Mouse (Mus musculus): ENCODE results near the gene Zfp386. TPM values are rescaled to one million over a fixed set of nuclear protein-coding genes. Genes with fewer than 3 reads are reported as not detected.

The Zfp386 gene
- polyA plus RNA-seq, 1 experiment from 2014 or later: 65.2 TPM

DNA sequence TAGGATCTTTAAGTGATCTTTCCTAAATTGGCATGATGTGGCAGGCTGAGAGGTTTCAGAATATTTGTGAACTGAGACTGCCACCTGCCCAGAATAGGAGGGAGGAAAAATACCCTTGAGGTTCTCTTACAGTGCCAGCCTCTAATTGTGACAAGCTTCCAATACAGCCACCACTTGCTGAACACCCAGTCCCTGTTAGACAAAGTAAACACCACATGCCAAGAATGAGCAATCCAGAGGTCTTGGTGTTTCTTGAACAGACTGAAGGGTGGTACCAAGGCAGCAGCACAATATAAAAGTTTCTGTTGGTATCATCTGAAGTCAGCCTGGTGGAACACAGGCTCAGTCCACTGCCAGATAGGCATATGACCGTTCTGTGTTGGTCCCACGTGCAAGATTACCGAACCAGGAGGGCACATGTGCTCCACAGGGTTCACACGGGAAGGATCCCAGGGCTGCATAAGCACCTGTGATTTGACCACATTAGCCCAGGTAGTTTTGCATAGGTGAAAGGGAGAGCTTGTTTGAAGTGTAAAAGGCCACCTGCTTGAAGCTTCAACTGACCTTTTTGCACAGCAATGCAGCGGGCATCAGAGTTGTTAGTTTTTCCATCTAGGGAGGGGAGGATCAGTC, 14.2 kb downstream of the Zfp386 start:
- Histone ChIP-seq H3K27ac (replicated peaks) (no peak overlapping the region), H3K4me3 (no peak overlapping the region), H3K9me3 (replicated peaks) (peaks cover 64% of the 10 kb centered on the region), H3K36me3 (peaks cover 59% of the 10 kb centered on the region), H3K4me1 (no peaks in the 10 kb centered on the region), H3K27me3 (ENCODE audit: low read depth, poor library complexity, severe bottlenecking) (no peaks in the 10 kb centered on the region)
- WGBS: 89% methylated on average over 5 of the region's 5 CpGs
- no peak for DNase-seq (ENCODE audit: low spot score)

GRCm38 (mm10) chr12:116062194-116062583, 14.7 kb downstream of the Zfp386 start:
- Histone ChIP-seq H3K9me3 (replicated peaks) (peaks cover 59% of the 10 kb centered on the region), H3K4me3 (no peak overlapping the region), H3K36me3 (peaks cover 54% of the 10 kb centered on the region), H3K27me3 (ENCODE audit: low read depth, poor library complexity, severe bottlenecking) (no peaks in the 10 kb centered on the region), H3K4me1 (no peaks in the 10 kb centered on the region), H3K27ac (replicated peaks) (no peak overlapping the region)
- 91% methylated on average over 2 of the region's 2 CpGs for WGBS
- DNase-seq (ENCODE audit: low spot score): no peak

- Histone ChIP-seq H3K9me3 (replicated peaks) (peaks cover 51% of the 10 kb centered on the region), H3K4me3 (no peak overlapping the region), H3K4me1 (no peaks in the 10 kb centered on the region), H3K27me3 (ENCODE audit: low read depth, poor library complexity, severe bottlenecking) (no peaks in the 10 kb centered on the region), H3K27ac (replicated peaks) (no peak overlapping the region), H3K36me3 (peaks cover 45% of the 10 kb centered on the region)
- DNase-seq (ENCODE audit: low spot score): no peak
- 95% methylated on average over 4 of the region's 4 CpGs for WGBS
Measured at GRCm38 (mm10) chr12:116063020-116063419, 15.5 kb downstream of the Zfp386 start.

DNA sequence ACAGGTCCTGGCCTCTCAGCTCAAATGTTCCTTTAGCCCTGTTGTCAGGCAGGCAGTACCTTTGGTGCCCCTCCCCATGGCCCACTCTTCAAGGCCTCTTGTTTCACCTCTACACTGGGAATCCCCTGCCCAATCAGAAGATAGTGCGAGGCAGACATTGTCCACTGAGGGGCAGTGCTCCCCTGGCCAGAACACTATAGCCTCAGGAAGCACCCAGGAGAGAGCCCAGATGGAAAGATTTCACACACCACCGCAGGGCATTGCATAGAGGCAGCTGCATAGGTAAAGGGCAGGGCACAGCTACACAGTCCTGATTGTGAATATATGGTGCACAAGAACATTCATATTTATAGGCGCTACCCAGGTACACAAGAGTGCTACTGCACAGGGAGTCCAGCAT, 23.5 kb downstream of the Zfp386 start:
- Histone ChIP-seq H3K9me3 (replicated peaks) (no peaks in the 10 kb centered on the region), H3K4me1 (no peaks in the 10 kb centered on the region), H3K36me3 (no peaks in the 10 kb centered on the region), H3K27ac (replicated peaks) (no peak overlapping the region), H3K27me3 (ENCODE audit: low read depth, poor library complexity, severe bottlenecking) (peaks cover 10% of the 10 kb centered on the region), H3K4me3 (no peak overlapping the region)
- peak; percentile 62 for DNase-seq (ENCODE audit: low spot score)
- WGBS: 23% methylated on average over 3 of the region's 3 CpGs

GRCm38 (mm10) chr12:116077074-116077854, 29.7 kb downstream of the Zfp386 start, which contains the start of gene Vipr2:
Gene Vipr2 (plus strand): TSS chr12:116077726.
- H3K27ac ChIP-seq (replicated peaks): peak within 1 kb of the TSS; percentile 88
- H3K9me3 ChIP-seq (replicated peaks): no peaks in the 10 kb centered on the region
- peaks cover 40% of the 10 kb centered on the region for H3K27me3 ChIP-seq (ENCODE audit: low read depth, poor library complexity, severe bottlenecking)
- peak within 1 kb of the TSS; percentile 72 for H3K4me3 ChIP-seq
- H3K4me1 ChIP-seq: peaks cover 17% of the 10 kb centered on the region
- H3K36me3 ChIP-seq: no peaks in the 10 kb centered on the region
- 5% methylated on average over 33 of the region's 33 CpGs for whole genome bisulfite sequencing
- DNase-seq (ENCODE audit: low spot score): peak; percentile 84

DNA sequence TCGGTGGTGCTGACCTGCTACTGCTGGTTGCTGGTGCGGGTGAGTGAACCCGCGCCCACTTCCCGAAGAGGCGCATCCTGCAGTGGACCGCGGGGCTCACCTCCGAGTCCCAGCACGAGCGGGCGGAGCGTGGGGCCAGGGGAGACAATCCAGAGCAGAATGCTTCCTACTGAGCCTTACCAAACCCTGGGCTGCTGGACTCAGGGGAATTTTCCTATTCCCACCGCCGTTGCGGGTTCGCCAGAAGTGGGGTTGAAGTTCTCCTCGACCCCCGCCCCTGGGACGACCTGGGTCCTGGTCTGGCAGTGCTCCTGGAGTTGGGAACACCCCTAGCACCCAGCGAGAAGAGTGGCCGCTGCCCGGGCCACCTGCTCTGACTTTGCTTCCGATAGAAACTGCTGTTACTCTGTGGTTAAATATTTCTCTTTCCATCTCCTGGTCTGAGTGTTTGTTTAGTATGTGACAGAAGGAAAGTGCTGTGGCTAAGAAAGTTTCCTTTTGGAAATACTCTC, 30.4 kb downstream of the Zfp386 start:
- peaks cover 40% of the 10 kb centered on the region for H3K27me3 ChIP-seq (ENCODE audit: low read depth, poor library complexity, severe bottlenecking)
- peak overlapping the region; percentile 72 for H3K4me3 ChIP-seq
- no peaks in the 10 kb centered on the region for H3K9me3 ChIP-seq (replicated peaks)
- under 1% methylated on average over 24 of the region's 24 CpGs for WGBS
- no peak for DNase-seq (ENCODE audit: low spot score)
- peak overlapping the region; percentile 88 for H3K27ac ChIP-seq (replicated peaks)
- H3K4me1 ChIP-seq: peaks cover 17% of the 10 kb centered on the region
- no peaks in the 10 kb centered on the region for H3K36me3 ChIP-seq

GRCm38 (mm10) chr12:116083125-116083524, 35.6 kb downstream of the Zfp386 start:
- Histone ChIP-seq H3K4me3 (no peak overlapping the region), H3K4me1 (peaks cover 5% of the 10 kb centered on the region), H3K27me3 (ENCODE audit: low read depth, poor library complexity, severe bottlenecking) (peaks cover 15% of the 10 kb centered on the region), H3K9me3 (replicated peaks) (no peaks in the 10 kb centered on the region), H3K36me3 (no peaks in the 10 kb centered on the region), H3K27ac (replicated peaks) (no peak overlapping the region)
- WGBS: 84% methylated on average over 6 of the region's 6 CpGs
- DNase-seq (ENCODE audit: low spot score): peak; percentile 2

DNA sequence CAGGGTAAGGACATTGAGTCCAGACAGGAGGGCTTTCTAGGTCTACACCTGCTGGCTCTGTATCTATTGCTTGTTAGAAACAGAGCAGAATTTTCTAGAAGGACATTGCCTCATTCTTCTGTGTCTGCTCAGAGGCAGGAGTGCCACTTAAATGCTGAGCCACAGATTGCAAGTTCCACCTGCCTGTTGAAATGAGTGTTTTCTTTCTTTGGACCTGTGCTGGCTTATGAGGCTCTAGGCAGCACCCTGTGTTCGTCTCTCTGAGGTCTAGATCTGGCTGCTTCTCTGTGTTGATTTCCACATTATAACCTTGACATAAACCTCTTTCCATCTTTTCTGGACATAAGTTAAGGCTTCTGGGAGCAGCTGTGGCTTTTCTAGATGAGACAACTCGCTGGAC, 36.8 kb downstream of the Zfp386 start:
- DNase-seq (ENCODE audit: low spot score): no peak
- no peaks in the 10 kb centered on the region for H3K36me3 ChIP-seq
- no peaks in the 10 kb centered on the region for H3K9me3 ChIP-seq (replicated peaks)
- H3K4me3 ChIP-seq: no peak overlapping the region
- no peak overlapping the region for H3K27ac ChIP-seq (replicated peaks)
- H3K4me1 ChIP-seq: no peaks in the 10 kb centered on the region
- 91% methylated on average over 2 of the region's 2 CpGs for WGBS
- H3K27me3 ChIP-seq (ENCODE audit: low read depth, poor library complexity, severe bottlenecking): peaks cover 3% of the 10 kb centered on the region

DNA sequence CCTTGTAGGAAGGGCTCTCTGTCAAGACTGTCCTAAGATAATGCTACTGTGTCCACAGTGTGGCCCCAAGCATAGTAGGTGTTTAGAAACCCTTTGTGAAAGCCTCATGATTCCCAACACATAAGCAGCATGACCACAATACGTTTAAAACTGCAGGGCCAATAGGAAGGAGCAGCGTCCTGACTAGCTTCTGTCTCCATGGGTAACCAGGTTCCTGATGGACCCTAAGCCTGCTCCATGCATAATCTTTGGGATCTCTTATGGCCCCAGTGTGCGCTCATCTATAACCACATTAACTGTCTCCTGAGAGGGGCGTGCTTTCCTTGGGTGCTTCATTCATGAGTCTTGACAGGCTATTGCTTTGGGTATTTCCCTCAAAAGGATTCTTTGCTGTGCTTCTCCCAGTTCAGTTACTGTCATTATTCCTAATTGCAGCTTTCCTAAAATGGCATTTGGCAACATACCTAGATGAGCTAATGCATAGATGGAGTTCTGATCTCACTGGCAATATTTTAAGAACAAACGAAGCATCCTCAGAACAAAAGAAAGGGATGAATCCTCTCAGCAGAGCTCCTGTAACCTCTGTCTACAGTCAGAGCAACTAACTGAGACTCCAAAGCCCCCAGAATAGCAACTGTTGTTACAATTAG, 39.6 kb downstream of the Zfp386 start:
- Histone ChIP-seq H3K4me3 (no peak overlapping the region), H3K9me3 (replicated peaks) (no peaks in the 10 kb centered on the region), H3K27me3 (ENCODE audit: low read depth, poor library complexity, severe bottlenecking) (no peaks in the 10 kb centered on the region), H3K36me3 (no peaks in the 10 kb centered on the region), H3K4me1 (no peaks in the 10 kb centered on the region), H3K27ac (replicated peaks) (no peak overlapping the region)
- WGBS: 90% methylated on average over 5 of the region's 5 CpGs
- no peak for DNase-seq (ENCODE audit: low spot score)

- Histone ChIP-seq H3K36me3 (no peaks in the 10 kb centered on the region), H3K27ac (replicated peaks) (no peak overlapping the region), H3K4me1 (no peaks in the 10 kb centered on the region), H3K9me3 (replicated peaks) (no peaks in the 10 kb centered on the region), H3K4me3 (no peak overlapping the region), H3K27me3 (ENCODE audit: low read depth, poor library complexity, severe bottlenecking) (no peaks in the 10 kb centered on the region)
- no peak for DNase-seq (ENCODE audit: low spot score)
- WGBS: 89% methylated on average over 3 of the region's 3 CpGs
Measured at GRCm38 (mm10) chr12:116089836-116090235, 42.3 kb downstream of the Zfp386 start.

DNA sequence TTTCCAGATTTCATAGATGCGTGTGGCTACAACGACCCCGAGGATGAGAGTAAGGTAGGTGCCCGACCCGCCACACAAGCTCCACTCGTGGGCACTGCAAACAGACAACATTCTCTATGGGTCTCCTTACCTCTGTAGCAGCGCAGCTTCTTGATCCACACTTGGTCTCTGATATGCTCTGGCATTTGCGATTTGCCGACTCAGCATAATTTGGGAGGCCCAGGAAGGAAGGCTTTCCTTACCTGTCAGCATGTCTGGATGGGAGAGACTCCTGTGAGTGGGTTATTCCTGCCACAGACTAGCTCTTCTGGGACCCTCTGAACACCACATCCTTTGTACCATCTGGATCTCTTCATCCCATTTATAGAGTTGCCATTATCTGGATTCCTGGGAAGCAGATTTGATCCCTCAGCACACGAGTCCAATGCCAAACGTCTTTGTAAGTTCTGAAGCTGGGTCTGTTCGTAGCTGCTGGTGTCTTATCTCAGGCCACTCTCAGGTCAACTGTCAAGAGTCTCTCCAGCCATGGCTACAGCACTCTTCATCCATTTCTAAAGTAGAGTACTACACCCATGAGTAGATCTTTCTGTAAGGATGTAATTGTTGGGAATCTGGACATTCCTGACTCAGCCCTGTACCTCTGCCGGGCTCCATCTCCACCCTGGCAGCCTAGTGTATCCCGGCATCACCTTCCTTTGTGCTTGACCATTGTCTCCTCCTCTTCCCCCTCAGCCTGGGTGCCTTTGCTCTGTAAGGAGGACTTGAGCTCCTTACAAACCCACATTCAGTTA, 47.4 kb downstream of the Zfp386 start:
- Histone ChIP-seq H3K4me3 (no peak overlapping the region), H3K27me3 (ENCODE audit: low read depth, poor library complexity, severe bottlenecking) (no peaks in the 10 kb centered on the region), H3K4me1 (no peaks in the 10 kb centered on the region), H3K36me3 (no peaks in the 10 kb centered on the region), H3K9me3 (replicated peaks) (no peaks in the 10 kb centered on the region), H3K27ac (replicated peaks) (no peak overlapping the region)
- WGBS: 90% methylated on average over 14 of the region's 14 CpGs
- DNase-seq (ENCODE audit: low spot score): no peak

GRCm38 (mm10) chr12:116096361-116096904, 48.9 kb downstream of the Zfp386 start:
- DNase-seq (ENCODE audit: low spot score): no peak
- 74% methylated on average over 3 of the region's 3 CpGs for WGBS
- no peak overlapping the region for H3K27ac ChIP-seq (replicated peaks)
- no peaks in the 10 kb centered on the region for H3K27me3 ChIP-seq (ENCODE audit: low read depth, poor library complexity, severe bottlenecking)
- H3K36me3 ChIP-seq: no peaks in the 10 kb centered on the region
- no peak overlapping the region for H3K4me3 ChIP-seq
- no peaks in the 10 kb centered on the region for H3K9me3 ChIP-seq (replicated peaks)
- H3K4me1 ChIP-seq: no peaks in the 10 kb centered on the region
